Mouse (Mus musculus): ENCODE results near the gene Olfr573-ps1.

DNA sequence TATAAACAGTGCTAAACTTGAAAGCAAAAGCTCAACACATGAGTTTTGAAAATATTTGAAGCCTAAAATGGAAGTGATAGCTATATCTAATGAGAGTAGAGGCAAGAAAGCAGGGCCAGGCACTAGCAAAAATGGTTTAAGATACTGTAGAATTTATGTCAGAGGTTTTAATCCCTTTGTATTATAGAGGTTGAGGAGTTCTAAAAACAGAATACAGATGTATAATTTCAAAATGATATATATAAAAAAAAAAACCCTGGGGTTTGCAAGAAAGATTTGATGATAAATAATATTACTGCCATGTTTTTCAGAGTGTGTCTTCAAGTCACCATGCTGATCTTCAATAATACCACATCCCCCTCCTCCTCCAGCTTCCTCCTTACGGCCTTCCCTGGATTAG, 5.8 kb upstream of the Olfr573-ps1 start, which contains the start of gene Olfr574:
- TF ChIP-seq CEBPB (IDR thresholded peaks at IDR 0.05; ENCODE audit: insufficient read depth, poor library complexity, severe bottlenecking) (no peak), E2F4 (IDR thresholded peaks at IDR 0.05; ENCODE audit: insufficient read depth) (no peak), POLR2A (IDR thresholded peaks at IDR 0.05; ENCODE audit: insufficient read length, low read depth) (no peak), MAX (IDR thresholded peaks at IDR 0.05; ENCODE audit: low read depth) (no peak), USF1 (IDR thresholded peaks at IDR 0.05; ENCODE audit: low read depth) (no peak), POLR2AphosphoS2 (IDR thresholded peaks at IDR 0.05; ENCODE audit: insufficient read length, low read depth) (no peak), MYOD1 (IDR thresholded peaks at IDR 0.05; ENCODE audit: control insufficient read depth in 1 of 3, insufficient read length in 2 of 3, low read depth in 2 of 3) (no peak)
